Mouse (Mus musculus): ENCODE data around the gene Clock. TPM values are rescaled to one million over a fixed set of nuclear protein-coding genes. Genes with fewer than 3 reads are reported as not detected.

The Clock gene
- polyA plus RNA-seq, 1 experiment from 2014 or later = 1.8 TPM

DNA sequence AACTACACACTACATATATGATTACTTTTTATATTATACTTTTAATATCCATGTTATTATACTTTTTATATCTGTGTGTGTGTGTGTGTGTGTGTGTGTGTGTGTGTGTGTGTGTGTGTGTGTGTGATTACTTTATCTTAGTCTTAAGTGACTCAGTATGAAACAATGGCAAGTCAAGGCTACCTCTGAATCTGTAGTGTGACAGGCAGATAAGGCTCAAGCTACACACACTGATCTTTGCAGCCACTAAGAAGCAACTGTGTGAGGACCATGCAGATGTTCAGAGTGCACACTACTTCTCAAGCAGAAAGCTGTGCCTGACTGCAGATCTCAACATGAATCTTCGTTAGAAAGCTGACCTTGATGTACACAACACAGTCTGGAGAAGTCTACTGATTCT is 20.7 kb downstream of the Clock start:
- 21% methylated on average over 1 of the region's 1 CpGs for WGBS (ENCODE audit: insufficient replicate concordance)
- Histone ChIP-seq H3K27ac (replicated peaks) (no peak overlapping the region), H3K36me3 (replicated peaks) (no peaks in the 10 kb centered on the region), H3K9ac (no peak overlapping the region), H3K27me3 (no peaks in the 10 kb centered on the region), H3K4me2 (no peak overlapping the region), H3K4me1 (replicated peaks) (peaks cover 9% of the 10 kb centered on the region), H3K4me3 (replicated peaks) (no peak overlapping the region), H3K9me3 (replicated peaks) (no peaks in the 10 kb centered on the region)
- ATAC-seq (ENCODE audit: insufficient read depth) = 0 out of 2 replicates have a peak, but pooled peaks have one; percentile 40

DNA sequence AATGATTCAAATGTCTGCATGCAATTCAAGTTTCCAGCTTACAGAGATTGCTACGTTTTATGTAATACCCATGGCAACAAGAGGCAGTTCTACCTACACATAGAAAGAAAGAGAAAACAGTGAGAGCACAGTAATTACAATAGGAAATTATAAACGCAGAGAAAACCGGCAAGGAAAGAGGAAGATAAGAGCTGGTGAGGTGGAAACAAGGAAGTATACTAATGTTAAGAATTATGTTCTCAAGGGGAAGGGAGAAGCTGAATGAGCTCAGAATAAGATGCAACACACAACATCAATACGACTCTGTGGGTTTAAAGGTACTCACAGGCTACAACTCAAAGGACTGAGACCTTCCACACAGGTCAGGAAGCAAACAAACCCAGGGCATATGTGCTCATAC is 29.6 kb downstream of the Clock start:
- H3K4me3 ChIP-seq (replicated peaks) = no peak overlapping the region
- ATAC-seq (ENCODE audit: insufficient read depth) = no peak
- WGBS (ENCODE audit: insufficient replicate concordance) = 29% methylated on average over 4 of the region's 4 CpGs

GRCm38 (mm10) chr5:76250948-76251347 is 53.6 kb downstream of the Clock start:
- no peak overlapping the region for H3K4me2 ChIP-seq
- H3K27ac ChIP-seq (replicated peaks) = no peak overlapping the region
- no peaks in the 10 kb centered on the region for H3K27me3 ChIP-seq
- H3K36me3 ChIP-seq (replicated peaks) = 0 out of 2 replicates have a peak, but pooled peaks cover 3% of the 10 kb centered on the region
- no peaks in the 10 kb centered on the region for H3K9me3 ChIP-seq (replicated peaks)
- H3K4me3 ChIP-seq (replicated peaks) = no peak overlapping the region
- no peak overlapping the region for H3K9ac ChIP-seq
- ATAC-seq (ENCODE audit: insufficient read depth) = no peak
- whole genome bisulfite sequencing (ENCODE audit: insufficient replicate concordance) = 71% methylated on average over 3 of the region's 3 CpGs
- no peaks in the 10 kb centered on the region for H3K4me1 ChIP-seq (replicated peaks)

More for the DNA sequence above, 29.6 kb downstream of the Clock start:
- H3K9ac ChIP-seq = no peak overlapping the region
- no peak overlapping the region for H3K27ac ChIP-seq (replicated peaks)
- no peak overlapping the region for H3K4me2 ChIP-seq
- H3K9me3 ChIP-seq (replicated peaks) = no peaks in the 10 kb centered on the region
- H3K4me1 ChIP-seq (replicated peaks) = no peaks in the 10 kb centered on the region
- no peaks in the 10 kb centered on the region for H3K27me3 ChIP-seq
- H3K36me3 ChIP-seq (replicated peaks) = no peaks in the 10 kb centered on the region

DNA sequence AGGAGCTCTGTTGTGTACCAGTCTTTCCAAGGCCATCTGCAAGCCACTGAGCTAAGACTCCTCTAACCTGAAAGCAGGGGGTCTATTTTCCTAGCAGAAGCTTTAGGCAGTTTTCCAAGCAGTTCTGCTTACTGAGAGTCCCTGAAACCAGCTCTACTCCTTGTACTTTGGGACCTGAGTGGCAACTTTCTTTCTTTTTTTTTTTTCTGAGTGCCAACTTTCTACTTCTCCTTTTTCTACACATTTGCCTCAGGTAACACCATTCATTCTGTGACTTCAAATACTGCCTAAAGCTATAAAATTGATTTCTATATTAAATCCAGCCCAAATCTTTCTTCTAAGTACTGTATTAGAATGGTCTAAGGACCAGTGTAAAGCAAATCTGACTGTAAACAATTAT is 58.1 kb downstream of the Clock start:
- Histone ChIP-seq H3K4me1 (replicated peaks) (no peaks in the 10 kb centered on the region), H3K36me3 (replicated peaks) (0 out of 2 replicates have a peak, but pooled peaks cover 6% of the 10 kb centered on the region), H3K27me3 (no peaks in the 10 kb centered on the region), H3K9me3 (replicated peaks) (no peaks in the 10 kb centered on the region), H3K9ac (no peak overlapping the region), H3K4me2 (no peak overlapping the region), H3K27ac (replicated peaks) (no peak overlapping the region), H3K4me3 (replicated peaks) (no peak overlapping the region)
- ATAC-seq (ENCODE audit: insufficient read depth) = no peak

DNA sequence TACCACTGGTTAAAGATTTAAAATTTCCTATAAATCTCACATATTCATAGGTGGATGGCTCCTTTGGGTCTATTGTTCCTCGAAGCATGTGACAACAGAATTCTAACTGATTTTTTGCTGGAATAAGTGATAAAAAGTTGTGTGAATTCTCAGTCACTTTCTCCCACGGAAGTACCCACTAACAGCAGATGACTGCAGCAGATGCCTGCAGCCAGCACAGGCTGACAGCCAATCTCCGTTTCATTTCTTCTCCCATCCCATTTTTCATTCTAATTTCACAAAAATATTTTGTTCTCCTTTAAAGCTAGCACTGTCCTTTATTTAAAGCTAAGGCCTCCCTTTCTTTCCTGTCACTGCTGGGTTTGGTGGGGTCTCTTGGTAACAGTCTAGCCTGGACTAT is 59.2 kb downstream of the Clock start:
- Histone ChIP-seq H3K27ac (replicated peaks) (no peak overlapping the region), H3K4me3 (replicated peaks) (no peak overlapping the region), H3K4me2 (no peak overlapping the region), H3K9ac (no peak overlapping the region), H3K27me3 (no peaks in the 10 kb centered on the region), H3K9me3 (replicated peaks) (no peaks in the 10 kb centered on the region), H3K36me3 (replicated peaks) (0 out of 2 replicates have a peak, but pooled peaks cover 6% of the 10 kb centered on the region), H3K4me1 (replicated peaks) (no peaks in the 10 kb centered on the region)
- WGBS (ENCODE audit: insufficient replicate concordance) = 65% methylated on average over 3 of the region's 3 CpGs
- no peak for ATAC-seq (ENCODE audit: insufficient read depth)

- Histone ChIP-seq H3K4me2 (no peak overlapping the region), H3K9me3 (replicated peaks) (no peaks in the 10 kb centered on the region), H3K4me3 (replicated peaks) (no peak overlapping the region), H3K36me3 (replicated peaks) (0 out of 2 replicates have a peak, but pooled peaks cover 6% of the 10 kb centered on the region), H3K9ac (no peak overlapping the region), H3K4me1 (replicated peaks) (no peaks in the 10 kb centered on the region), H3K27ac (replicated peaks) (no peak overlapping the region), H3K27me3 (no peaks in the 10 kb centered on the region)
- WGBS (ENCODE audit: insufficient replicate concordance) = 81% methylated on average over 10 of the region's 10 CpGs
- no peak for ATAC-seq (ENCODE audit: insufficient read depth)
Observed at GRCm38 (mm10) chr5:76244430-76244829, 60.2 kb downstream of the Clock start.

DNA sequence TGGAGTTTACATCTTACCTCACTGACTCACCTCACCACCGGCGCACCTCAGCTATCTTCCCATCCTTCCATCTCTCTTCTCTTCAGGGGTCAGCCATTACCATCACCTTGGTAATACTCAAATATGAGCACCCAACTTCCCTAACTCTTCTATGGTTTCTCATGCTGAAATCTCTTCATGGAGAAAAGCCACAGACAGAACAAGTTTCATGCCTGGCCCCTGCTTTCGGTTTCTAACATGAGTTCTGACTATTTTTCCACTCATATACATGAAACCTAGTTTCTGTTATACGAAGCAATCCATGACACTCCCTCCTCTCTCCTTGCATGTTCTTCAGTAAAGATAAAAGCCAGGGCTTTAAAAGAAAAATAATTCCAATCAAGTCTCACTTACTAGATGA is 60.7 kb downstream of the Clock start:
- Histone ChIP-seq H3K27me3 (no peaks in the 10 kb centered on the region), H3K9me3 (replicated peaks) (no peaks in the 10 kb centered on the region), H3K36me3 (replicated peaks) (0 out of 2 replicates have a peak, but pooled peaks cover 6% of the 10 kb centered on the region), H3K4me2 (no peak overlapping the region), H3K4me3 (replicated peaks) (no peak overlapping the region), H3K27ac (replicated peaks) (no peak overlapping the region), H3K9ac (no peak overlapping the region), H3K4me1 (replicated peaks) (no peaks in the 10 kb centered on the region)
- ATAC-seq (ENCODE audit: insufficient read depth) = no peak
- 80% methylated on average over 4 of the region's 4 CpGs for WGBS (ENCODE audit: insufficient replicate concordance)

DNA sequence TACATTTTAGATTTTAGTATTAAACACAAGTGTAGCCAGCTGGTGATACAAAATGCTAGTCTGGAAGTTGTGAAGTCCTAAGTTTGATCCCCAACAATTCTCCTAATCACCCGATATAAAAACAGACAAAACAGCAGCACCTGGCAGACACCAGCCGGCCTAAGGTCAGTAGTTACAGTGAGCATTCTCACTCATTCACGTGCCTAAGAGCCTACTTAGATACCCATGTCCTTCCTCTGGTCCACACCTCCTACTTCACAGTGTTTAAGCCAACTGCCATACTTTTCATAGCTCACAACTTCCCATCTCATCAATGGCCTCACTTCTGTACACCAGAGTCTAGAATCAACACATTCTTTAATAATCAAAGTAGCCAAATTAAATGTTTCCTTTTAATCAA is 61.3 kb downstream of the Clock start:
- 76% methylated on average over 3 of the region's 3 CpGs for WGBS (ENCODE audit: insufficient replicate concordance)
- H3K9me3 ChIP-seq (replicated peaks) = no peaks in the 10 kb centered on the region
- no peak for ATAC-seq (ENCODE audit: insufficient read depth)

GRCm38 (mm10) chr5:76231171-76231855 is 73.3 kb downstream of the Clock start:
- 86% methylated on average over 13 of the region's 13 CpGs for WGBS (ENCODE audit: insufficient replicate concordance)
- no peak overlapping the region for H3K4me3 ChIP-seq (replicated peaks)
- H3K4me2 ChIP-seq = no peak overlapping the region
- no peak overlapping the region for H3K9ac ChIP-seq
- no peaks in the 10 kb centered on the region for H3K9me3 ChIP-seq (replicated peaks)
- H3K27me3 ChIP-seq = no peaks in the 10 kb centered on the region
- ATAC-seq (ENCODE audit: insufficient read depth) = no peak
- no peak overlapping the region for H3K27ac ChIP-seq (replicated peaks)
- H3K4me1 ChIP-seq (replicated peaks) = no peaks in the 10 kb centered on the region
- peaks cover 14% of the 10 kb centered on the region; the same call in 1 of the 2 replicates for H3K36me3 ChIP-seq (replicated peaks)

More for the DNA sequence above, 61.3 kb downstream of the Clock start:
- Histone ChIP-seq H3K4me2 (no peak overlapping the region), H3K27me3 (no peaks in the 10 kb centered on the region), H3K9ac (no peak overlapping the region), H3K4me1 (replicated peaks) (no peaks in the 10 kb centered on the region), H3K36me3 (replicated peaks) (0 out of 2 replicates have a peak, but pooled peaks cover 6% of the 10 kb centered on the region), H3K4me3 (replicated peaks) (no peak overlapping the region), H3K27ac (replicated peaks) (no peak overlapping the region)

- no peaks in the 10 kb centered on the region for H3K27me3 ChIP-seq
- no peak overlapping the region for H3K4me3 ChIP-seq (replicated peaks)
- H3K27ac ChIP-seq (replicated peaks) = no peak overlapping the region
- H3K9me3 ChIP-seq (replicated peaks) = no peaks in the 10 kb centered on the region
- WGBS (ENCODE audit: insufficient replicate concordance) = 59% methylated on average over 6 of the region's 6 CpGs
- ATAC-seq (ENCODE audit: insufficient read depth) = no peak
- H3K4me1 ChIP-seq (replicated peaks) = no peaks in the 10 kb centered on the region
- H3K4me2 ChIP-seq = no peak overlapping the region
- no peak overlapping the region for H3K9ac ChIP-seq
- peaks cover 6% of the 10 kb centered on the region; the same call in 1 of the 2 replicates for H3K36me3 ChIP-seq (replicated peaks)
Observed at GRCm38 (mm10) chr5:76216691-76217090, 87.9 kb downstream of the Clock start.

GRCm38 (mm10) chr5:76208066-76208465 is 96.5 kb downstream of the Clock start:
- 78% methylated on average over 5 of the region's 5 CpGs for WGBS (ENCODE audit: insufficient replicate concordance)
- H3K4me3 ChIP-seq (replicated peaks) = no peak overlapping the region
- no peaks in the 10 kb centered on the region for H3K4me1 ChIP-seq (replicated peaks)
- no peaks in the 10 kb centered on the region for H3K27me3 ChIP-seq
- H3K9ac ChIP-seq = no peak overlapping the region
- peaks cover 62% of the 10 kb centered on the region for H3K36me3 ChIP-seq (replicated peaks)
- no peak overlapping the region for H3K4me2 ChIP-seq
- no peak for ATAC-seq (ENCODE audit: insufficient read depth)
- H3K27ac ChIP-seq (replicated peaks) = no peak overlapping the region
- no peaks in the 10 kb centered on the region for H3K9me3 ChIP-seq (replicated peaks)

DNA sequence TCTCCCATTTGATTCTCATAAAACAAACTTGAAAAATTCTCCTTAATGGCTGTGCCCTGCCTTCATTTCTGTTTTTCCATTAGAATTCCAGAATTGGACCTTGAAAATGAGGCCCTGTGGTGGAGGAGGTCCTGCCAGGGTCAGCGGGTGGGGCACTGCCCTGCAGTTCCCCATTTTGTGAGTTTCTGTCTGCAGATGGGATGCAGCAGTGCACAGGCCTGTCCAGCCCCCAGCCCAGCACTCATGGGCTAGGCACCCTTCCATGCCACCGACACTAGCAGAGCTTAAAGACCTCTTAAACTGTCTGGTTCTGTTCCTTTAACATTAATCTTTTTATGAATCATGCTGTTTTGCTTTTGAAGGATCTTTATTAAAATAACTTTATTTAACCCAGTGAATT is 98.7 kb downstream of the Clock start:
- Histone ChIP-seq H3K36me3 (replicated peaks) (peaks cover 65% of the 10 kb centered on the region), H3K4me3 (replicated peaks) (no peak overlapping the region)
- 76% methylated on average over 2 of the region's 2 CpGs for WGBS (ENCODE audit: insufficient replicate concordance)

More for the DNA sequence above, 98.7 kb downstream of the Clock start:
- Histone ChIP-seq H3K9me3 (replicated peaks) (no peaks in the 10 kb centered on the region), H3K4me2 (no peak overlapping the region), H3K27me3 (no peaks in the 10 kb centered on the region), H3K4me1 (replicated peaks) (no peaks in the 10 kb centered on the region), H3K27ac (replicated peaks) (no peak overlapping the region), H3K9ac (no peak overlapping the region)
- no peak for ATAC-seq (ENCODE audit: insufficient read depth)

All from liver, embryonic 15.5 days (tissue).